In the genomic region with DNA sequence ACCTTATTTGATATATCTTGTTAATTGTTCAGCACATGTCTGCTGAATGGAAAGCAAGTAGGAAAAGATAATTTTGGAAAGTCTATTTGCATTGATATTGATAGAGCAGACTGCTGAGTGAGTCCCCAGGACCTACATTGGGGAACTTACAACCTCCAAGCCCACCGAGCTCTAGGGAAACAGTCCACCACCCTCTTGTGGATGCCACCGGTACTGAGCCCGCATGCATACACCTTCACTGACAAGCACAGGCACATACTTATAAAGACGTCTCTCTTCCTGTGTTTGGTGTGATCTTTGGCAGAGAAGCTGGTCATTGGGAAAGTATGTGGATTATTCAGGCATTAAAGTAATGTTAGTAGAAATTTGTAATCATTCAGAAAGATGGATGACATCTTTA, we compare ENCODE assay signal across 9 mouse cellular contexts. TPM values are rescaled to one million over a fixed set of nuclear protein-coding genes. Genes with fewer than 3 reads are reported as not detected.
DNase-seq lines count a peak whose midpoint lies in the region; ATAC-seq and TF ChIP-seq lines count a peak whose summit lies in the region.
"Had no signal": no experiment of that assay in that cellular context is flagged by ENCODE, and none has a peak within 500 bp of the region (broad histone marks: within the 10 kb centered on the region; RNA-seq: fewer than 3 reads in every experiment).

No protein-coding gene starts in this region.

- no peak for ATAC-seq in forebrain, postnatal 0 days
- no peak for ATAC-seq in forebrain, embryonic 15.5 days (replicated peaks)
- ATAC-seq in forebrain, embryonic 14.5 days: no peak

- no peak overlapping the region for H3K4me2 ChIP-seq in forebrain, postnatal 0 days (ENCODE audit: low read depth)
- H3K4me2 ChIP-seq in forebrain, embryonic 15.5 days (replicated peaks): no peak overlapping the region
- H3K4me2 ChIP-seq in forebrain, embryonic 14.5 days (ENCODE audit: low read length): no peak overlapping the region

- H3K4me3 ChIP-seq in forebrain, postnatal 0 days (ENCODE audit: low read depth, low read length): no peak overlapping the region
- H3K4me3 ChIP-seq in forebrain, embryonic 15.5 days: no peak overlapping the region
- H3K4me3 ChIP-seq in cortical plate, adult 2 months (ENCODE audit: insufficient read depth, low read length): no peak overlapping the region
- no peak overlapping the region for H3K4me3 ChIP-seq in forebrain, embryonic 14.5 days (ENCODE audit: low read depth, low read length)

- no peaks in the 10 kb centered on the region for H3K9me3 ChIP-seq in forebrain, postnatal 0 days (ENCODE audit: low read length)
- H3K9me3 ChIP-seq in forebrain, embryonic 15.5 days: no peaks in the 10 kb centered on the region
- no peaks in the 10 kb centered on the region for H3K9me3 ChIP-seq in forebrain, embryonic 14.5 days (replicated peaks; ENCODE audit: control insufficient read depth, low read length)

- H3K27ac ChIP-seq in forebrain, postnatal 0 days (ENCODE audit: low read depth, low read length): no peak overlapping the region
- no peak overlapping the region for H3K27ac ChIP-seq in forebrain, embryonic 15.5 days (replicated peaks)
- no peak overlapping the region for H3K27ac ChIP-seq in cortical plate, adult 2 months (ENCODE audit: insufficient read depth, low read length)
- no peak overlapping the region for H3K27ac ChIP-seq in forebrain, embryonic 14.5 days (ENCODE audit: low read depth, low read length)

- H3K9ac ChIP-seq in forebrain, postnatal 0 days: no peak overlapping the region
- H3K9ac ChIP-seq in forebrain, embryonic 15.5 days (replicated peaks): no peak overlapping the region
- H3K9ac ChIP-seq in forebrain, embryonic 14.5 days (ENCODE audit: low read length): no peak overlapping the region

- DNase-seq in forebrain, postnatal 0 days: no peak
- peak; percentile 22 for DNase-seq in lung, postnatal 10 days
- DNase-seq in lung, postnatal 36 days: no peak
- DNase-seq in retina, postnatal 1 day: peak; percentile 28
- no peak for DNase-seq in layer of hippocampus, adult 18-20 months (ENCODE audit: low spot score in 2 of 2)
- DNase-seq in forebrain, embryonic 14.5 days (ENCODE audit: low spot score): no peak
- DNase-seq: cerebellum, adult 9-10 months had no signal

- no peaks in the 10 kb centered on the region for H3K36me3 ChIP-seq in forebrain, postnatal 0 days (ENCODE audit: insufficient read depth)
- H3K36me3 ChIP-seq in forebrain, embryonic 15.5 days: no peaks in the 10 kb centered on the region
- H3K36me3 ChIP-seq in forebrain, embryonic 14.5 days (ENCODE audit: control insufficient read depth, insufficient read depth, low read length): no peaks in the 10 kb centered on the region

- H3K4me1 ChIP-seq in forebrain, postnatal 0 days (ENCODE audit: insufficient read depth): no peaks in the 10 kb centered on the region
- no peaks in the 10 kb centered on the region for H3K4me1 ChIP-seq in forebrain, embryonic 15.5 days
- H3K4me1 ChIP-seq in cortical plate, adult 2 months (ENCODE audit: control insufficient read depth, insufficient read depth, low read length): peaks cover 3% of the 10 kb centered on the region
- H3K4me1 ChIP-seq in forebrain, embryonic 14.5 days (ENCODE audit: control insufficient read depth, insufficient read depth, low read length): no peaks in the 10 kb centered on the region

- 37% methylated on average over 4 of the region's 4 CpGs for WGBS in forebrain, postnatal 0 days
- WGBS in forebrain, embryonic 15.5 days: 35% methylated on average over 4 of the region's 4 CpGs
- 39% methylated on average over 4 of the region's 4 CpGs for WGBS in forebrain, embryonic 14.5 days

- H3K27me3 ChIP-seq in forebrain, postnatal 0 days (ENCODE audit: insufficient read depth, low read length): no peaks in the 10 kb centered on the region
- no peaks in the 10 kb centered on the region for H3K27me3 ChIP-seq in forebrain, embryonic 15.5 days
- H3K27me3 ChIP-seq in forebrain, embryonic 14.5 days (replicated peaks; ENCODE audit: control insufficient read depth, insufficient read depth, low read length): no peaks in the 10 kb centered on the region

- TF ChIP-seq POLR2A in cortical plate, adult 2 months (IDR thresholded peaks at IDR 0.05; ENCODE audit: extremely low read depth, insufficient read depth, low read length): no peak

- TF ChIP-seq CTCF in forebrain, postnatal 0 days (IDR thresholded peaks at IDR 0.05; ENCODE audit: low read depth): peak; percentile 51
- TF ChIP-seq CTCF in cortical plate, adult 2 months (IDR thresholded peaks at IDR 0.05; ENCODE audit: extremely low read depth, insufficient read depth, low read length): peak; percentile 27

RNA-seq across cellular contexts. Expression of a gene that starts 14.4 kb away (rescaled TPM):
- total RNA-seq in forebrain, postnatal 0 days (2014; rRNA removed): 23.5 and 33.7 TPM in 2 replicates
- 6.6 and 7.5 TPM in 2 replicates for polyA plus RNA-seq in forebrain, postnatal 0 days (2015; fragmentation: Nextera tagmentation; extraction: Ambion mirVana)
- 7.1 and 8.5 TPM in 2 replicates for polyA plus RNA-seq in forebrain, embryonic 15.5 days (2015; fragmentation: Nextera tagmentation; extraction: Ambion mirVana)
- polyA plus RNA-seq in cortical plate, adult 2 months (2012; rRNA removed): 68.5 and 70.9 TPM in 2 replicates
- total RNA-seq in layer of hippocampus, adult 18-20 months (2021): 100 to 1,000 TPM; 129 to 140 TPM
- polyA plus RNA-seq in forebrain, embryonic 14.5 days (2014; fragmentation: Nextera tagmentation; extraction: Ambion mirVana): 6.5 and 7.2 TPM in 2 replicates

RNA-seq across cellular contexts. Expression of a gene that starts 53.8 kb away (rescaled TPM):
- 320 and 369 TPM in 2 replicates for total RNA-seq in forebrain, postnatal 0 days (2014; rRNA removed)
- 161 and 208 TPM in 2 replicates for polyA plus RNA-seq in forebrain, postnatal 0 days (2015; fragmentation: Nextera tagmentation; extraction: Ambion mirVana)
- polyA plus RNA-seq in forebrain, embryonic 15.5 days (2015; fragmentation: Nextera tagmentation; extraction: Ambion mirVana): 150 and 162 TPM in 2 replicates
- 241 and 258 TPM in 2 replicates for polyA plus RNA-seq in cortical plate, adult 2 months (2012; rRNA removed)
- total RNA-seq in layer of hippocampus, adult 18-20 months (2021): 100 to 1,000 TPM; 262 to 292 TPM
- 115 and 159 TPM in 2 replicates for polyA plus RNA-seq in forebrain, embryonic 14.5 days (2014; fragmentation: Nextera tagmentation; extraction: Ambion mirVana)

Comparison
In these comparisons a context has a peak if more than half of its experiments do, and no peak if none do; other contexts are left out.
1. DNase-seq: peak in lung, postnatal 10 days (single experiment) and retina, postnatal 1 day (single experiment); none in forebrain, postnatal 0 days (single experiment), lung, postnatal 36 days (single experiment), layer of hippocampus, adult 18-20 months (0 of 2) and forebrain, embryonic 14.5 days (single experiment).